Mouse (Mus musculus): ENCODE data around the gene Gm3676. TPM values are rescaled to one million over a fixed set of nuclear protein-coding genes. Genes with fewer than 3 reads are reported as not detected.
"Not testable (repeated sequence)": the region's sequence is repeated elsewhere in the genome, so short reads cannot be mapped to it uniquely, and the experiment has no call there.

Gene Gm3676
- not detected in 2 replicates for polyA plus RNA-seq (2015; fragmentation: Nextera tagmentation; extraction: Ambion mirVana)

GRCm38 (mm10) chr14:41646387-41646786, at the start of gene Gm3676:
Gene Gm3676 (minus strand): TSS chr14:41646487.
- H3K9me3 ChIP-seq (ENCODE audit: control insufficient read depth, low read length); H3K9ac ChIP-seq (replicated peaks; ENCODE audit: low read depth, low read length); ATAC-seq; H3K4me3 ChIP-seq (replicated peaks; ENCODE audit: low read length); H3K4me2 ChIP-seq (ENCODE audit: low read length); H3K4me1 ChIP-seq (replicated peaks; ENCODE audit: control insufficient read depth, insufficient read depth, low read length); H3K27ac ChIP-seq (ENCODE audit: low read length); H3K27me3 ChIP-seq (replicated peaks; ENCODE audit: control insufficient read depth, insufficient read depth, low read length); H3K36me3 ChIP-seq (ENCODE audit: control insufficient read depth, insufficient read depth): not testable (repeated sequence)
- no CpG with 5 or more reads among the region's 1 CpGs for WGBS

GRCm38 (mm10) chr14:41648176-41648575, 1.9 kb upstream of the Gm3676 start:
- not testable (repeated sequence) for H3K36me3 ChIP-seq (ENCODE audit: control insufficient read depth, insufficient read depth); H3K9me3 ChIP-seq (ENCODE audit: control insufficient read depth, low read length); H3K4me1 ChIP-seq (replicated peaks; ENCODE audit: control insufficient read depth, insufficient read depth, low read length); ATAC-seq; H3K27me3 ChIP-seq (replicated peaks; ENCODE audit: control insufficient read depth, insufficient read depth, low read length); H3K9ac ChIP-seq (replicated peaks; ENCODE audit: low read depth, low read length); H3K4me2 ChIP-seq (ENCODE audit: low read length); H3K4me3 ChIP-seq (replicated peaks; ENCODE audit: low read length); H3K27ac ChIP-seq (ENCODE audit: low read length)
- WGBS, result 97% methylated on average over 2 of the region's 2 CpGs

- not testable (repeated sequence) for H3K27me3 ChIP-seq (replicated peaks; ENCODE audit: control insufficient read depth, insufficient read depth, low read length); H3K9me3 ChIP-seq (ENCODE audit: control insufficient read depth, low read length); H3K36me3 ChIP-seq (ENCODE audit: control insufficient read depth, insufficient read depth); H3K9ac ChIP-seq (replicated peaks; ENCODE audit: low read depth, low read length); H3K27ac ChIP-seq (ENCODE audit: low read length); ATAC-seq; H3K4me2 ChIP-seq (ENCODE audit: low read length); H3K4me1 ChIP-seq (replicated peaks; ENCODE audit: control insufficient read depth, insufficient read depth, low read length); H3K4me3 ChIP-seq (replicated peaks; ENCODE audit: low read length)
- 95% methylated on average over 9 of the region's 11 CpGs for WGBS
These were observed 16.1 kb downstream of the Gm3676 start for GRCm38 (mm10) chr14:41630144-41630543.

DNA sequence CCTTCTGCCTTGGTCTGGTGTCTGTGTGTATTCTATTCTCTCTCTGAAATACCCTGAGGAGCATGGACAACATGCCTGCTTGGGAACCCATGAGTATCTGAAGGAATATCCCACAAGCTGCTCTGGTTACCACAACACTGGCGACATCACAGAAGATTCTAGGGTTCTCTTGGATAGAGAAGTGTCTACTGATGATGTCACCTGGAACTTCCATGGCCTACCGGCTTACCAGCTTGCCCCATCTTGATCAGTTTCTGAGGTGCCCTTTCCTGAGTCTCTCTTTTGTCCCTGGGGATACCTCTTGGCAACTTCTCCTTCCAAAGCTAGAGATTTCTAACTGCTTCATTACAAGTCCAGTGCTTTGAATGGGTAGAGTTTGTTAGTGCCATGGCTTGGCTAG, 21.8 kb downstream of the Gm3676 start, which contains the start of gene Gm3072:
Gene Gm3072, minus strand, starts transcription at position 101 of the 400 bp plus-strand sequence.
- H3K4me1 ChIP-seq (replicated peaks; ENCODE audit: control insufficient read depth, insufficient read depth, low read length); H3K9ac ChIP-seq (replicated peaks; ENCODE audit: low read depth, low read length); H3K27me3 ChIP-seq (replicated peaks; ENCODE audit: control insufficient read depth, insufficient read depth, low read length); H3K36me3 ChIP-seq (ENCODE audit: control insufficient read depth, insufficient read depth); ATAC-seq; H3K4me2 ChIP-seq (ENCODE audit: low read length); H3K4me3 ChIP-seq (replicated peaks; ENCODE audit: low read length); H3K9me3 ChIP-seq (ENCODE audit: control insufficient read depth, low read length); H3K27ac ChIP-seq (ENCODE audit: low read length): not testable (repeated sequence)
- WGBS, result 76% methylated on average over 1 of the region's 2 CpGs

DNA sequence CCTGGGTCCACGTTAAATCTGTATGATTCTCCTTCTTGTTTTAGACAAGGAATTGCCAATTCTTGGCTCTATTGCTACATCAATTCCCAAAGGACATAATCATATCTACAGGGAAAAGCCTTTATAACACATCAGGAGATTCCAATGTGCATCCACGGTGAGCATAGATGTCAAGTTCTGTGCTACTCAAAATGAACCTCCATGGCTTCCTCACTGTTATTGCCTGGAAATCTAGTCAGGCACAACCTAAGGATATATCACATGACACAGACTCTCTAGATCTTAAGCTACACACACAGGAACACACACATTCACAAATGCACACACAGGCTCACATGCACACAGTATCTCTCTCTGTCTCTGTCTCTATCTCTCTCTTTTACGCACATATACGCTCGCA, 23.8 kb downstream of the Gm3676 start:
- not testable (repeated sequence) for H3K9me3 ChIP-seq (ENCODE audit: control insufficient read depth, low read length); H3K4me2 ChIP-seq (ENCODE audit: low read length); H3K4me1 ChIP-seq (replicated peaks; ENCODE audit: control insufficient read depth, insufficient read depth, low read length); H3K27me3 ChIP-seq (replicated peaks; ENCODE audit: control insufficient read depth, insufficient read depth, low read length); H3K36me3 ChIP-seq (ENCODE audit: control insufficient read depth, insufficient read depth); H3K4me3 ChIP-seq (replicated peaks; ENCODE audit: low read length); H3K27ac ChIP-seq (ENCODE audit: low read length); ATAC-seq; H3K9ac ChIP-seq (replicated peaks; ENCODE audit: low read depth, low read length)
- 92% methylated on average over 4 of the region's 5 CpGs for WGBS

GRCm38 (mm10) chr14:41610690-41611089, 35.6 kb downstream of the Gm3676 start:
- not testable (repeated sequence) for H3K27me3 ChIP-seq (replicated peaks; ENCODE audit: control insufficient read depth, insufficient read depth, low read length); H3K27ac ChIP-seq (ENCODE audit: low read length); H3K4me1 ChIP-seq (replicated peaks; ENCODE audit: control insufficient read depth, insufficient read depth, low read length); H3K9ac ChIP-seq (replicated peaks; ENCODE audit: low read depth, low read length); H3K4me3 ChIP-seq (replicated peaks; ENCODE audit: low read length); ATAC-seq; H3K4me2 ChIP-seq (ENCODE audit: low read length); H3K9me3 ChIP-seq (ENCODE audit: control insufficient read depth, low read length); H3K36me3 ChIP-seq (ENCODE audit: control insufficient read depth, insufficient read depth)
- WGBS, result 83% methylated on average over 1 of the region's 1 CpGs

DNA sequence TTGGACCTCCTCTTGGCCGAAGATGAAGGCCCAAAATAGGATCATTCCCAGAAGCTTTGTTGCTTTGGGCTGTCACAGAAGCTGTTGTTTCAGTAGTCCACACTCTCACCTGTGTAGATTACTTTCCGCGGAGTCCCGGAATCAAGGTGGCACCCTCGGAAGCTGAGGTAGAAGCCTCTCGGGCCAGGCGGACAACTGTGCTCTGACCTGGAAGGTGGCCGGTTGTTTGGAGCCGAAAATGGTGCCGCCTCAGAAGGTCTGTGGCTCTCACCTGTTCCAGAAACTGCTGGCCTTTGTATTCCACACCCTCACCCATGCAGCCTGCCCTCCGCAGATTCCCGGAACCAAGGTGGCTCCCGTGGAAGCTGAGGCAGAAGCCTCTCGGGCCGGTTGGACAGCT, 45.4 kb downstream of the Gm3676 start:
- H3K9me3 ChIP-seq (ENCODE audit: control insufficient read depth, low read length); H3K4me2 ChIP-seq (ENCODE audit: low read length); H3K4me3 ChIP-seq (replicated peaks; ENCODE audit: low read length); H3K4me1 ChIP-seq (replicated peaks; ENCODE audit: control insufficient read depth, insufficient read depth, low read length); H3K27ac ChIP-seq (ENCODE audit: low read length); H3K36me3 ChIP-seq (ENCODE audit: control insufficient read depth, insufficient read depth); H3K27me3 ChIP-seq (replicated peaks; ENCODE audit: control insufficient read depth, insufficient read depth, low read length); H3K9ac ChIP-seq (replicated peaks; ENCODE audit: low read depth, low read length); ATAC-seq: not testable (repeated sequence)
- 95% methylated on average over 15 of the region's 15 CpGs for WGBS

Other genes with a start within 250 kb of the Gm3676 start
- not detected in 2 replicates for gene Gm6482, start 238.2 kb downstream of the Gm3676 start, polyA plus RNA-seq (2015; fragmentation: Nextera tagmentation; extraction: Ambion mirVana)
- not detected in 2 replicates for gene Gm7954, start 193.0 kb downstream of the Gm3676 start, polyA plus RNA-seq (2015; fragmentation: Nextera tagmentation; extraction: Ambion mirVana)
- not detected in 2 replicates for gene Gm3486, start 157.0 kb downstream of the Gm3676 start, polyA plus RNA-seq (2015; fragmentation: Nextera tagmentation; extraction: Ambion mirVana)
- not detected in 2 replicates for gene Gm7970, start 90.9 kb downstream of the Gm3676 start, polyA plus RNA-seq (2015; fragmentation: Nextera tagmentation; extraction: Ambion mirVana)
- not detected in 2 replicates for gene 1700049E17Rik2, start 73.3 kb downstream of the Gm3676 start, polyA plus RNA-seq (2015; fragmentation: Nextera tagmentation; extraction: Ambion mirVana)
- gene Gm3072, start 21.9 kb downstream of the Gm3676 start, polyA plus RNA-seq (2015; fragmentation: Nextera tagmentation; extraction: Ambion mirVana), result not detected in 2 replicates
- not detected in 2 replicates for gene Gm8068, start 55.4 kb upstream of the Gm3676 start, polyA plus RNA-seq (2015; fragmentation: Nextera tagmentation; extraction: Ambion mirVana)
- gene Gm7929, start 104.1 kb upstream of the Gm3676 start, polyA plus RNA-seq (2015; fragmentation: Nextera tagmentation; extraction: Ambion mirVana), result not detected in 2 replicates
- not detected in 2 replicates for gene Gm47189, start 126.0 kb upstream of the Gm3676 start, polyA plus RNA-seq (2015; fragmentation: Nextera tagmentation; extraction: Ambion mirVana)

Measured in forebrain, embryonic 16.5 days (tissue).